Mouse (Mus musculus) midbrain, embryonic 16.5 days (tissue): ENCODE data around the gene Rims1. TPM values are rescaled to one million over a fixed set of nuclear protein-coding genes. Genes with fewer than 3 reads are reported as not detected.

Source experiments
- ATAC-seq: fragments of 200-750 bp; cut with Nextera tagmentation; 2 replicates; pipeline ENCODE4 v1.8.0; 2017; ENCODE audit warnings: moderate TSS enrichment
- H3K27ac ChIP-seq: fragments of 300-500 bp; sonication (generic); 2 replicates; pipeline ENCODE4 v1.5.1; 2014; ENCODE audit warnings: mild to moderate bottlenecking, low read length, mixed read lengths
- H3K27me3 ChIP-seq: fragments of 300-500 bp; sonication (generic); 2 replicates; pipeline ENCODE4 v1.6.1; 2014; ENCODE audit warnings: low read depth, low read length, mixed read lengths; ENCODE audit not compliant: control insufficient read depth, insufficient read depth
- H3K36me3 ChIP-seq: fragments of 300-500 bp; sonication (generic); 2 replicates; pipeline ENCODE4 v1.6.1; 2014; ENCODE audit warnings: mild to moderate bottlenecking, low read length, moderate library complexity, mixed read lengths; ENCODE audit not compliant: control insufficient read depth, insufficient read depth
- H3K4me1 ChIP-seq: fragments of 300-500 bp; sonication (generic); 2 replicates; pipeline ENCODE4 v1.6.1; 2014; ENCODE audit warnings: mild to moderate bottlenecking, low read length, mixed read lengths; ENCODE audit not compliant: control insufficient read depth, insufficient read depth
- H3K4me2 ChIP-seq: fragments of 300-500 bp; sonication (generic); 2 replicates; pipeline ENCODE4 v1.6.1; 2014; ENCODE audit warnings: mild to moderate bottlenecking, low read length, mixed read lengths
- H3K4me3 ChIP-seq: fragments of 300-500 bp; sonication (generic); 2 replicates; pipeline ENCODE4 v1.5.1; 2014; ENCODE audit warnings: low read depth, mild to moderate bottlenecking, low read length, moderate library complexity, mixed read lengths
- H3K9ac ChIP-seq: fragments of 300-500 bp; sonication (generic); 2 replicates; pipeline ENCODE4 v1.6.1; 2014; ENCODE audit warnings: low read depth, low read length, mixed read lengths
- H3K9me3 ChIP-seq: fragments of 300-500 bp; sonication (generic); replicated peaks from 2 replicates; pipeline ENCODE4 v1.6.1; 2014; ENCODE audit warnings: mild to moderate bottlenecking, low read length, mixed read lengths; ENCODE audit not compliant: control insufficient read depth, poor library complexity, severe bottlenecking
- WGBS: fragments of 180-500 bp; shearing (Covaris S2); extraction: QIAGEN DNeasy Blood & Tissue Kit; methylation state at CpG from one replicate; pipeline ENCODE4 v1.1.7; 2014; 5-methylcytosine and 5-hydroxymethylcytosine counted together
- polyA plus RNA-seq: library from polyadenylated mRNA; unstranded; fragments of >200 nt; fragmentation: Nextera tagmentation; extraction: Ambion mirVana; gene quantifications from 2 replicates; pipeline ENCODE4 v1.2.1, GENCODE M21; 2015

Rims1 gene
- polyA plus RNA-seq: 18.4 and 19.7 TPM in 2 replicates

GRCm38 (mm10) chr1:22805726-22806625, at the start of gene Rims1:
Rims1 (minus strand) TSS chr1:22805994.
- Histone ChIP-seq H3K4me3 (peak within 1 kb of the TSS; percentile 88), H3K36me3 (no peaks in the 10 kb centered on the region), H3K4me1 (peaks cover 21% of the 10 kb centered on the region), H3K9me3 (no peaks in the 10 kb centered on the region), H3K27ac (peak within 1 kb of the TSS; percentile 95), H3K4me2 (peak within 1 kb of the TSS; percentile 55), H3K27me3 (no peaks in the 10 kb centered on the region), H3K9ac (peak within 1 kb of the TSS; percentile 96)
- WGBS: 1% methylated on average over 61 of the region's 76 CpGs
- ATAC-seq: peak; percentile 94

GRCm38 (mm10) chr1:22806626-22807096, 867 bp upstream of the Rims1 start:
- Histone ChIP-seq H3K4me1 (peaks cover 17% of the 10 kb centered on the region), H3K9ac (peak overlapping the region; percentile 96; the same call in 1 of the 2 replicates), H3K4me3 (peak overlapping the region; percentile 88), H3K36me3 (no peaks in the 10 kb centered on the region), H3K9me3 (no peaks in the 10 kb centered on the region), H3K27me3 (no peaks in the 10 kb centered on the region), H3K27ac (peak overlapping the region; percentile 95), H3K4me2 (peak overlapping the region; percentile 55)
- WGBS: 10% methylated on average over 8 of the region's 8 CpGs
- ATAC-seq: peak; percentile 19; the same call in 1 of the 2 replicates

GRCm38 (mm10) chr1:22805025-22805725, 619 bp downstream of the Rims1 start:
- Histone ChIP-seq H3K4me2 (peak overlapping the region; percentile 55), H3K27me3 (no peaks in the 10 kb centered on the region), H3K36me3 (no peaks in the 10 kb centered on the region), H3K4me1 (peaks cover 21% of the 10 kb centered on the region), H3K9me3 (no peaks in the 10 kb centered on the region), H3K27ac (peak overlapping the region; percentile 95), H3K9ac (peak overlapping the region; percentile 96), H3K4me3 (peak overlapping the region; percentile 88)
- peak; percentile 57 for ATAC-seq
- 4% methylated on average over 11 of the region's 15 CpGs for WGBS

GRCm38 (mm10) chr1:22804148-22804885, 1.5 kb downstream of the Rims1 start:
- H3K4me2 ChIP-seq: peak overlapping the region; percentile 55
- peaks cover 21% of the 10 kb centered on the region for H3K4me1 ChIP-seq
- no peaks in the 10 kb centered on the region for H3K36me3 ChIP-seq
- peak overlapping the region; percentile 96; the same call in 1 of the 2 replicates for H3K9ac ChIP-seq
- peak overlapping the region; percentile 88 for H3K4me3 ChIP-seq
- no peak overlapping the region for H3K27ac ChIP-seq
- 78% methylated on average over 4 of the region's 4 CpGs for WGBS
- no peak for ATAC-seq
- no peaks in the 10 kb centered on the region for H3K9me3 ChIP-seq
- no peaks in the 10 kb centered on the region for H3K27me3 ChIP-seq

- Histone ChIP-seq H3K4me2 (peak overlapping the region; percentile 55), H3K9ac (peak overlapping the region; percentile 35; the same call in 1 of the 2 replicates), H3K27ac (no peak overlapping the region), H3K4me3 (peak overlapping the region; percentile 88), H3K4me1 (peaks cover 21% of the 10 kb centered on the region), H3K27me3 (no peaks in the 10 kb centered on the region), H3K9me3 (no peaks in the 10 kb centered on the region), H3K36me3 (no peaks in the 10 kb centered on the region)
- no peak for ATAC-seq
- WGBS: 80% methylated on average over 2 of the region's 2 CpGs
Measured at GRCm38 (mm10) chr1:22803471-22803870, 2.3 kb downstream of the Rims1 start.

- Histone ChIP-seq H3K4me1 (peaks cover 24% of the 10 kb centered on the region), H3K27me3 (no peaks in the 10 kb centered on the region), H3K9me3 (no peaks in the 10 kb centered on the region), H3K27ac (no peak overlapping the region), H3K4me2 (no peak overlapping the region), H3K4me3 (no peak overlapping the region), H3K36me3 (no peaks in the 10 kb centered on the region), H3K9ac (no peak overlapping the region)
- 89% methylated on average over 5 of the region's 5 CpGs for WGBS
- ATAC-seq: no peak
Measured at GRCm38 (mm10) chr1:22800276-22800675, 5.5 kb downstream of the Rims1 start.

- Histone ChIP-seq H3K4me2 (no peak overlapping the region), H3K27ac (no peak overlapping the region), H3K4me3 (no peak overlapping the region), H3K4me1 (peaks cover 7% of the 10 kb centered on the region; the same call in 1 of the 2 replicates), H3K9ac (no peak overlapping the region), H3K36me3 (no peaks in the 10 kb centered on the region), H3K27me3 (no peaks in the 10 kb centered on the region), H3K9me3 (no peaks in the 10 kb centered on the region)
- WGBS: 61% methylated on average over 5 of the region's 5 CpGs
- no peak for ATAC-seq
Measured at GRCm38 (mm10) chr1:22797091-22797490, 8.7 kb downstream of the Rims1 start.

- WGBS: 30% methylated on average over 7 of the region's 7 CpGs
- no peaks in the 10 kb centered on the region for H3K9me3 ChIP-seq
- no peaks in the 10 kb centered on the region for H3K36me3 ChIP-seq
- no peak overlapping the region for H3K27ac ChIP-seq
- ATAC-seq: 0 out of 2 replicates have a peak, but pooled peaks have one; percentile 40
- no peaks in the 10 kb centered on the region for H3K27me3 ChIP-seq
- H3K9ac ChIP-seq: no peak overlapping the region
- no peak overlapping the region for H3K4me3 ChIP-seq
- H3K4me1 ChIP-seq: peaks cover 4% of the 10 kb centered on the region; the same call in 1 of the 2 replicates
- H3K4me2 ChIP-seq: no peak overlapping the region
Measured at GRCm38 (mm10) chr1:22789391-22789909, 16.3 kb downstream of the Rims1 start.
